Mouse (Mus musculus): Measurements from ENCODE around the gene Nhs. TPM values are rescaled to one million over a fixed set of nuclear protein-coding genes. Genes with fewer than 3 reads are reported as not detected.

Gene Nhs
- polyA plus RNA-seq (2012; rRNA removed) = 0.06 and 0.09 TPM in 2 replicates

DNA sequence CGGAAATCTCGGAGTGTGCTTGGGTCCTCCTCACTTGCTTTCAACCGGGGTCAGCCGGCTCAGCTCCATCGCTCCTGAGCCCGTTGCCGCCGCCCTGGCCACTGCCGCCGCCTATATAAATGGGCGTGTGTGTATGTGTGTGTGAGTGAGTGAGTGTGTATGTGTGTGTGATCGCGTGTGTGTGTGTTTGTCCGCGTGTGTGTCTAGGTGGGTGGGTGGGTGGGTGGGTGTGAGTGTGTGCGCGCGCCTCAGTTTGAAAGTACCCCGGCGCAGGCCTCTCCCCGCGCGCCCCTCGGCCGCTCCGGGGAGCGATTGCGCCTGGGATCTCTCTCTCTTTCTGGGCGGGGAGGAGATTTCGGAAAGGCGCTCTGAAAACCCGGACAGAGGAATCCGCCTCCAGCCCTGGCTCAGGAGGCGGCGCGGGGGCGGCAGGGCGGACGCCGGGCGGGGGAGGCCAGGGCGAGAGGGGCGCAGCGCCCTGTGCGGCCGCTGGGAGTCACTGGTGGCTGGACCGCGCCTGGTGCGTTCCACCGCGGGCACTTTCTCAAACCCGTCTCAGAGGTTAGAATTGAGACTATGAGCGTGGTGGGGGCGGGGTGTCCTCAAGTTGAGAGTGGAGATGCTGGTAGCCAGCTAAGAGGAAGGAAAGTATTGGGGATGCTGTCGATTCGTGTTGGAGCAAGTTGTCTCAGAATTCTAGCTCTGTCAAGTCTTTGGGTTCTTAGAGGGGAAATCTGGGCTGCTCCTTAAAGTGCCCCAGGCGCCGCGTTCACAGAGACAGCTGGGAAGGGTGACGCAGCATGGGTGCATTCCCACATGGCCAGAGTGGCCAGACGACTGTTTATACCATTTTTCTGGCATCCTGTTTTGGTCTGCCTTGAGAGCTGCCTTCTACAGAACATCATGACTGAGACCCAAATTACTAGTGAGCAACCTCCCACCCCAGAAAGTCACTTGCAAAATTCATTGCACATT is at the start of gene Nhs:
Gene Nhs (minus strand): TSS at position 94 of the 975 bp plus-strand sequence.

Measured in liver, embryonic 14 days (tissue).